17 mouse cellular contexts compared by ENCODE assay signal in genomic region chr10:90577777-90578176, GRCm38 (mm10).
DNase-seq lines count a peak whose midpoint lies in the region; ATAC-seq and TF ChIP-seq lines count a peak whose summit lies in the region.
"Had no signal": no experiment of that assay in that cellular context is flagged by ENCODE, and none has a peak within 500 bp of the region (broad histone marks: within the 10 kb centered on the region; RNA-seq: fewer than 3 reads in every experiment).

No protein-coding gene starts in this region.

- peak overlapping the region; percentile 33 for H3K4me2 ChIP-seq in kidney, embryonic 15.5 days
- peak overlapping the region; percentile 70 for H3K4me2 ChIP-seq in forebrain, embryonic 13.5 days
- H3K4me2 ChIP-seq in midbrain, embryonic 14.5 days (ENCODE audit: low read length): peak overlapping the region; percentile 72
- H3K4me2 ChIP-seq: embryonic facial prominence, embryonic 15.5 days; lung, embryonic 15.5 days; stomach, embryonic 15.5 days had no signal

- H3K9ac ChIP-seq in kidney, embryonic 15.5 days: no peak overlapping the region
- peak overlapping the region; percentile 68 for H3K9ac ChIP-seq in forebrain, embryonic 13.5 days
- H3K9ac ChIP-seq in midbrain, embryonic 14.5 days (replicated peaks; ENCODE audit: low read length): peak overlapping the region; percentile 71
- H3K9ac ChIP-seq: embryonic facial prominence, embryonic 15.5 days; heart, embryonic 13.5 days; lung, embryonic 15.5 days; stomach, embryonic 15.5 days had no signal

- no peak for TF ChIP-seq POLR2A in brain, embryonic 14.5 days (IDR thresholded peaks at IDR 0.05; ENCODE audit: borderline replicate concordance, extremely low read depth, insufficient read depth, insufficient read length, poor library complexity, severe bottlenecking)

- DNase-seq in kidney, adult 11 months: no peak
- peak; percentile 35 for DNase-seq in brain, embryonic 14.5 days (ENCODE audit: low read depth)
- DNase-seq in midbrain, embryonic 14.5 days: peak; percentile 29
- DNase-seq in B cell, adult 2 months: no peak
- DNase-seq in limb, embryonic 10.5 days (ENCODE audit: low spot score): no peak
- no peak for DNase-seq in layer of hippocampus, postnatal 25 days (ENCODE audit: extremely low spot score in 1 of 2, low spot score in 1 of 2)
- DNase-seq: cerebellum, adult 2 months; gastrocnemius, postnatal 36 days; heart, postnatal 4 days; kidney, adult 2 months; spleen, adult 18-20 months had no signal

- H3K27ac ChIP-seq in kidney, embryonic 15.5 days: no peak overlapping the region
- peak overlapping the region; percentile 90; the same call in 1 of the 2 replicates for H3K27ac ChIP-seq in forebrain, embryonic 13.5 days
- peak overlapping the region; percentile 93 for H3K27ac ChIP-seq in midbrain, embryonic 14.5 days (replicated peaks; ENCODE audit: low read depth, low read length)
- no peak overlapping the region for H3K27ac ChIP-seq in limb, embryonic 10.5 days
- H3K27ac ChIP-seq: embryonic facial prominence, embryonic 15.5 days; heart, embryonic 13.5 days; lung, embryonic 15.5 days; stomach, embryonic 15.5 days had no signal

- no peaks in the 10 kb centered on the region for H3K9me3 ChIP-seq in kidney, embryonic 15.5 days (replicated peaks)
- 0 out of 2 replicates have a peak, but pooled peaks cover 3% of the 10 kb centered on the region for H3K9me3 ChIP-seq in forebrain, embryonic 13.5 days (replicated peaks)
- no peaks in the 10 kb centered on the region for H3K9me3 ChIP-seq in midbrain, embryonic 14.5 days (ENCODE audit: control insufficient read depth, low read length)
- H3K9me3 ChIP-seq in limb, embryonic 10.5 days (replicated peaks): no peaks in the 10 kb centered on the region
- H3K9me3 ChIP-seq: embryonic facial prominence, embryonic 15.5 days; heart, embryonic 13.5 days; lung, embryonic 15.5 days; stomach, embryonic 15.5 days had no signal

- H3K36me3 ChIP-seq in kidney, embryonic 15.5 days: no peaks in the 10 kb centered on the region
- H3K36me3 ChIP-seq in forebrain, embryonic 13.5 days (ENCODE audit: poor library complexity, severe bottlenecking): no peaks in the 10 kb centered on the region
- no peaks in the 10 kb centered on the region for H3K36me3 ChIP-seq in midbrain, embryonic 14.5 days (ENCODE audit: control insufficient read depth, insufficient read depth, low read length)
- H3K36me3 ChIP-seq in limb, embryonic 10.5 days: no peaks in the 10 kb centered on the region
- H3K36me3 ChIP-seq: embryonic facial prominence, embryonic 15.5 days; heart, embryonic 13.5 days; lung, embryonic 15.5 days; stomach, embryonic 15.5 days had no signal

- H3K4me1 ChIP-seq in kidney, embryonic 15.5 days: peaks cover 6% of the 10 kb centered on the region
- peaks cover 31% of the 10 kb centered on the region for H3K4me1 ChIP-seq in forebrain, embryonic 13.5 days
- peaks cover 7% of the 10 kb centered on the region; the same call in 1 of the 2 replicates for H3K4me1 ChIP-seq in midbrain, embryonic 14.5 days (ENCODE audit: control insufficient read depth, insufficient read depth, low read length)
- 0 out of 2 replicates have a peak, but pooled peaks cover 3% of the 10 kb centered on the region for H3K4me1 ChIP-seq in limb, embryonic 10.5 days
- H3K4me1 ChIP-seq: lung, embryonic 15.5 days; stomach, embryonic 15.5 days had no signal

- TF ChIP-seq CTCF in brain, embryonic 14.5 days (IDR thresholded peaks at IDR 0.05; ENCODE audit: borderline replicate concordance, extremely low read depth, insufficient read depth, insufficient read length): no peak

- ATAC-seq in kidney, embryonic 15.5 days (replicated peaks; ENCODE audit: low FRiP score): no peak
- ATAC-seq in forebrain, embryonic 13.5 days: no peak
- ATAC-seq in midbrain, embryonic 14.5 days (ENCODE audit: low FRiP score, low TSS enrichment): no peak

- no peaks in the 10 kb centered on the region for H3K27me3 ChIP-seq in kidney, embryonic 15.5 days
- no peaks in the 10 kb centered on the region for H3K27me3 ChIP-seq in forebrain, embryonic 13.5 days
- no peaks in the 10 kb centered on the region for H3K27me3 ChIP-seq in midbrain, embryonic 14.5 days (ENCODE audit: control insufficient read depth, insufficient read depth, low read length)
- no peaks in the 10 kb centered on the region for H3K27me3 ChIP-seq in limb, embryonic 10.5 days (ENCODE audit: low read depth, poor library complexity, severe bottlenecking)
- H3K27me3 ChIP-seq: lung, embryonic 15.5 days; stomach, embryonic 15.5 days had no signal

- H3K4me3 ChIP-seq in kidney, embryonic 15.5 days (replicated peaks): 0 out of 2 replicates have a peak overlapping the region, but pooled peaks have one; percentile 2
- peak overlapping the region; percentile 47 for H3K4me3 ChIP-seq in forebrain, embryonic 13.5 days
- peak overlapping the region; percentile 38 for H3K4me3 ChIP-seq in midbrain, embryonic 14.5 days (replicated peaks; ENCODE audit: low read depth, low read length)
- no peak overlapping the region for H3K4me3 ChIP-seq in limb, embryonic 10.5 days
- H3K4me3 ChIP-seq: embryonic facial prominence, embryonic 15.5 days; heart, embryonic 13.5 days; lung, embryonic 15.5 days; stomach, embryonic 15.5 days had no signal

- WGBS in kidney, embryonic 15.5 days: 71% methylated on average over 9 of the region's 9 CpGs
- WGBS in forebrain, embryonic 13.5 days: 63% methylated on average over 9 of the region's 9 CpGs
- whole genome bisulfite sequencing in midbrain, embryonic 14.5 days: 78% methylated on average over 9 of the region's 9 CpGs
- WGBS in limb, embryonic 10.5 days: 85% methylated on average over 9 of the region's 9 CpGs

Comparison
In these comparisons a context has a peak if more than half of its experiments do, and no peak if none do; other contexts are left out.
1. H3K27ac ChIP-seq: peak in forebrain, embryonic 13.5 days (single experiment) and midbrain, embryonic 14.5 days (single experiment); none in kidney, embryonic 15.5 days (single experiment) and limb, embryonic 10.5 days (single experiment).
2. DNase-seq: peak in brain, embryonic 14.5 days (single experiment) and midbrain, embryonic 14.5 days (single experiment); none in kidney, adult 11 months (single experiment), B cell, adult 2 months (0 of 2), limb, embryonic 10.5 days (single experiment) and layer of hippocampus, postnatal 25 days (0 of 2).
3. Peak in every context shown above with its lines, with median percentiles within 50 percentile points of each other: H3K4me2 ChIP-seq.